ENCODE assay signal across 17 mouse cellular contexts in genomic region chr9:98976520-98976919, GRCm38 (mm10). TPM values are rescaled to one million over a fixed set of nuclear protein-coding genes. Genes with fewer than 3 reads are reported as not detected.
DNase-seq lines count a peak whose midpoint lies in the region; ATAC-seq and TF ChIP-seq lines count a peak whose summit lies in the region.
"Had no signal": no experiment of that assay in that cellular context is flagged by ENCODE, and none has a peak within 500 bp of the region (broad histone marks: within the 10 kb centered on the region; RNA-seq: fewer than 3 reads in every experiment).

No protein-coding gene starts in this region.

- no peak overlapping the region for H3K4me2 ChIP-seq in lung, postnatal 0 days (replicated peaks; ENCODE audit: low read depth, low read length)
- H3K4me2 ChIP-seq: liver, embryonic 15.5 days had no signal

- peaks cover 8% of the 10 kb centered on the region for H3K4me1 ChIP-seq in lung, postnatal 0 days (ENCODE audit: insufficient read depth, low read depth, low read length)
- H3K4me1 ChIP-seq in embryonic fibroblast, embryonic 13.5 days (ENCODE audit: control insufficient read depth, insufficient read depth, low read length) = 0 out of 2 replicates have a peak, but pooled peaks cover 2% of the 10 kb centered on the region

- intact Hi-C loops in gastrocnemius, adult 2 months (cut with DNase I) = no loop called here
- intact Hi-C loops in gastrocnemius, postnatal 14 days (cut with DNase I; ENCODE audit: low total_unique reads) = no loop called here

- H3K27ac ChIP-seq in gastrocnemius, adult 2 months = no peak overlapping the region
- H3K27ac ChIP-seq in lung, postnatal 0 days (ENCODE audit: low read length) = no peak overlapping the region
- no peak overlapping the region for H3K27ac ChIP-seq in embryonic fibroblast, embryonic 13.5 days (ENCODE audit: insufficient read depth, low read length)
- H3K27ac ChIP-seq: liver, embryonic 15.5 days had no signal

- 41% methylated on average over 5 of the region's 5 CpGs for WGBS in lung, postnatal 0 days

- no peak for ATAC-seq in lung, postnatal 0 days

- TF ChIP-seq POLR2A in embryonic fibroblast, embryonic 13.5 days (IDR thresholded peaks at IDR 0.05; ENCODE audit: low read depth, low read length) = no peak

- no peak for TF ChIP-seq EP300 in lung, postnatal 0 days (IDR thresholded peaks at IDR 0.05)

- no peaks in the 10 kb centered on the region for H3K36me3 ChIP-seq in lung, postnatal 0 days (ENCODE audit: insufficient read depth, low read length)
- H3K36me3 ChIP-seq: liver, embryonic 15.5 days had no signal

- peak; percentile 25; the same call in 1 of the 2 replicates for TF ChIP-seq CTCF in gastrocnemius, adult 2 months (IDR thresholded peaks at IDR 0.05)
- TF ChIP-seq CTCF in lung, postnatal 0 days (IDR thresholded peaks at IDR 0.05) = peak; percentile 69
- peak; percentile 25; the same call in 1 of the 2 replicates for TF ChIP-seq CTCF in embryonic fibroblast, embryonic 13.5 days (IDR thresholded peaks at IDR 0.05; ENCODE audit: borderline replicate concordance, insufficient read depth, low read length)

- no peak for DNase-seq in gastrocnemius, adult 2 months
- no peak for DNase-seq in gastrocnemius, postnatal 14 days
- no peak for DNase-seq in lung, postnatal 0 days (ENCODE audit: low spot score)
- DNase-seq in lung, postnatal 10 days = no peak
- DNase-seq in spleen, postnatal 10 days (ENCODE audit: low spot score in 2 of 2) = no peak
- no peak for DNase-seq in adrenal gland, adult 8-10 months
- DNase-seq in thymus, postnatal 4 days = no peak
- DNase-seq: cerebellum, postnatal 10 days; kidney, postnatal 10 days had no signal

- peaks cover 34% of the 10 kb centered on the region for H3K27me3 ChIP-seq in lung, postnatal 0 days (replicated peaks; ENCODE audit: insufficient read depth, low read length)

- H3K9ac ChIP-seq in lung, postnatal 0 days (replicated peaks; ENCODE audit: low read depth) = no peak overlapping the region
- H3K9ac ChIP-seq: liver, embryonic 15.5 days had no signal

- H3K4me3 ChIP-seq in gastrocnemius, adult 2 months = no peak overlapping the region
- no peak overlapping the region for H3K4me3 ChIP-seq in lung, postnatal 0 days (ENCODE audit: low read depth, low read length)
- H3K4me3 ChIP-seq in embryonic fibroblast, embryonic 13.5 days (ENCODE audit: insufficient read depth, low read length) = no peak overlapping the region
- H3K4me3 ChIP-seq: erythroblast, embryonic 14.5 days; liver, embryonic 15.5 days had no signal

- H3K9me3 ChIP-seq in lung, postnatal 0 days (ENCODE audit: low read length) = no peaks in the 10 kb centered on the region
- H3K9me3 ChIP-seq: liver, embryonic 15.5 days had no signal

RNA-seq across cellular contexts. Expression of gene Faim, which starts 9.7 kb away (rescaled TPM):
- 1 to 10 TPM; 1.8 to 2.3 TPM for total RNA-seq in gastrocnemius, adult 2 months (2021)
- 1 to 10 TPM; 4.0 to 4.5 TPM for total RNA-seq in gastrocnemius, postnatal 14 days (2021)
- polyA plus RNA-seq in lung, postnatal 0 days (2015; fragmentation: Nextera tagmentation; extraction: Ambion mirVana) = 35.3 and 38.4 TPM in 2 replicates
- polyA plus RNA-seq in embryonic fibroblast, embryonic 13.5 days (2011; ENCODE audit: insufficient read length, low read depth, missing spikeins) = 26.5 and 33.9 TPM in 2 replicates
- 10 to 100 TPM; 17.6 to 23.5 (median 20.7) TPM for total RNA-seq in adrenal gland, adult 8-10 months (2022)

RNA-seq across cellular contexts. Expression of gene Foxl2, which starts 21.4 kb away (rescaled TPM):
- not detected for total RNA-seq in gastrocnemius, adult 2 months (2021)
- not detected for total RNA-seq in gastrocnemius, postnatal 14 days (2021)
- polyA plus RNA-seq in lung, postnatal 0 days (2015; fragmentation: Nextera tagmentation; extraction: Ambion mirVana) = not detected in 2 replicates
- polyA plus RNA-seq in embryonic fibroblast, embryonic 13.5 days (2011; ENCODE audit: insufficient read length, low read depth, missing spikeins) = 0.20 and 0.32 TPM in 2 replicates
- 1 to 10 TPM in 2 of 4 experiments, not detected in 2; 3.0 to 3.5 TPM for total RNA-seq in adrenal gland, adult 8-10 months (2022)
- total RNA-seq: adrenal gland, postnatal 4 days; hematopoietic stem cell, adult 5-6 weeks had no signal
- polyA plus RNA-seq: erythroblast, embryonic 14.5 days; liver, embryonic 15.5 days; spleen, adult 2 months had no signal

RNA-seq across cellular contexts. Expression of gene Gm1123, which starts 59.0 kb away (rescaled TPM):
- not detected for total RNA-seq in gastrocnemius, adult 2 months (2021)
- not detected for total RNA-seq in gastrocnemius, postnatal 14 days (2021)
- 0.12 TPM in 1 of 2 replicates, not detected in the other for polyA plus RNA-seq in lung, postnatal 0 days (2015; fragmentation: Nextera tagmentation; extraction: Ambion mirVana)
- polyA plus RNA-seq in embryonic fibroblast, embryonic 13.5 days (2011; ENCODE audit: insufficient read length, low read depth, missing spikeins) = not detected in 2 replicates
- total RNA-seq in adrenal gland, adult 8-10 months (2022) = not detected
- total RNA-seq: adrenal gland, postnatal 4 days; hematopoietic stem cell, adult 5-6 weeks; left cerebral cortex, adult 18-20 months had no signal
- polyA plus RNA-seq: erythroblast, embryonic 14.5 days; gonadal fat pad, adult 2 months had no signal
